Mouse (Mus musculus) embryonic fibroblast, embryonic 13.5 days (primary cell): ENCODE measurements at regions not wholly inside any gene's neighbourhood (a gene's known extent, or its start where the extent isn't known, plus 50 kb on each side); places are given as distances from the start of the nearest gene placed in this dataset.

Experiments used
- CTCF ChIP-seq: IDR thresholded peaks from 2 replicates; pipeline ENCODE4 v1.5.1; 2011; ENCODE audit warnings: mild to moderate bottlenecking, control low read depth, low read length, moderate library complexity, borderline replicate concordance; ENCODE audit not compliant: insufficient read depth
- POLR2A ChIP-seq: IDR thresholded peaks from 2 replicates; pipeline ENCODE4 v1.6.1; 2011; ENCODE audit warnings: low read depth, mild to moderate bottlenecking, control low read depth, low read length, moderate library complexity

DNA sequence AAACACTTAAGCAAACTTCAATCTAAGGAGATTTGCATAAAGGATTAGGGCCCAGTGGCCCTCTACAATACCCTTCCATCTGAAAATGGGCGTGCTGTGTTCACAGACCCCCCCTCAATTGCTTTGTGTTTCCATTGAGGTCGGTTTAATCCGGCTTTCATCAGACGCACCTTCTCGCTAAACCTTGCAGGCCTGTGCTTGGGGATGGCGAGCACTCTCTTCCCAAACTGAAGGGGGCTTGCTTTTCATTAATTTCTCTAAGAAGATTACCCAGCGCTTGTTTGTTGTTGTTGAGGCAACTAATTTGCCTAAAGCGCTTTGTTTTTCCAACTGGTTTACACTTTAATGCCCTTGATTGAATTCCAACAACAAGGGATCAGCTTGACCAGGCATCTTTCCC is 268.8 kb upstream of the Irx3 start:
- TF ChIP-seq CTCF = no peak
- no peak for TF ChIP-seq POLR2A
